Mouse (Mus musculus): Measurements from ENCODE around the gene Cnr2. TPM values are rescaled to one million over a fixed set of nuclear protein-coding genes. Genes with fewer than 3 reads are reported as not detected.

Gene Cnr2
- total and polyA plus RNA-seq, 3 experiments, result 6.8 to 10.2 TPM; not detected in 1

GRCm38 (mm10) chr4:135926195-135926808 lies 31.1 kb downstream of the Cnr2 start (continued):
- TF ChIP-seq ZNF384 (IDR thresholded peaks at IDR 0.05; ENCODE audit: low read depth, low read length), result no peak
- TF ChIP-seq CHD1 (IDR thresholded peaks at IDR 0.05; ENCODE audit: low read depth, low read length), result no peak
- no peak for TF ChIP-seq EP300 (IDR thresholded peaks at IDR 0.05; ENCODE audit: low read depth in 1 of 2, low read length in 2 of 2)

DNA sequence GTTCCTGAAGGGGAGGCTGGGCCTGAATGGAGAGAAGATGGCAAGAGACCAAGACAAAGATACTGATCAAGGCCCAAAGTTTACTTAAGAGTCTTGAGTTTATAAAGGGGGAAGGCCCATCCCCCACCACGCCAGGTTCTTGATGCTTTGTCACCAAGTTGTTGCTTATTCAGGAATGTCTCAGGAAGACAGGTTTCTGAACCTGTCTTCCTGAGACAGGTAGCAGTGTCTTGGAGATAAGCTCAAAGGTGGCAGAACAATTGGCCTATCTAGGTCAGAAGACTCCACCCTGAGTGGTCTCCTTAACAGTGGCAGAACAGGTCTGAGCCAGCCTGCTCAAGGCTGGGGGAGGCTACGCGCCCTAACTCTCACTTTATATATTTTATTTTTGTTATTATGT lies 31.7 kb downstream of the Cnr2 start:
- H3K36me3 ChIP-seq (ENCODE audit: control insufficient read depth in 1 of 2, insufficient read depth in 2 of 2, low read length in 2 of 2), result peaks cover 2 to 22% of the 10 kb centered on the region in 2 experiments; a peak in 2 of 4 replicates
- peak overlapping the region; percentile 87 for H3K27ac ChIP-seq (ENCODE audit: control insufficient read depth, low read depth, low read length)
- H3K27me3 ChIP-seq (ENCODE audit: control insufficient read depth in 1 of 2, insufficient read depth in 2 of 2, low read length in 2 of 2), result no peaks in the 10 kb centered on the region
- TF ChIP-seq E2F4 (IDR thresholded peaks at IDR 0.05; ENCODE audit: borderline replicate concordance, low read depth, low read length) (no peak), GATA1 (IDR thresholded peaks at IDR 0.05; ENCODE audit: low read depth, low read length) (0 out of 2 replicates have a peak, but pooled peaks have one; percentile 14), SIN3A (IDR thresholded peaks at IDR 0.05; ENCODE audit: low read length) (no peak)
- H3K79me2 ChIP-seq (ENCODE audit: control insufficient read depth, insufficient read depth, low read length, poor library complexity), result peaks cover under 1% of the 10 kb centered on the region
- H3K4me3 ChIP-seq (ENCODE audit: control insufficient read depth in 1 of 2, insufficient read depth in 1 of 2, low read depth in 2 of 2, low read length in 2 of 2), result peak overlapping the region; percentile 20 to 36; a peak in 3 of 4 replicates
- H3K9me3 ChIP-seq (replicated peaks; ENCODE audit: insufficient read depth, low read length), result no peaks in the 10 kb centered on the region
- DNase-seq (ENCODE audit: low read depth, low spot score), result no peak
- peak overlapping the region; percentile 71 for H3K9ac ChIP-seq (ENCODE audit: control insufficient read depth, low read depth, low read length, poor library complexity, severe bottlenecking)
- peaks cover 9 to 26% of the 10 kb centered on the region in 2 experiments for H3K4me1 ChIP-seq (ENCODE audit: control insufficient read depth in 1 of 2, insufficient read depth in 2 of 2, low read length in 2 of 2)

DNA sequence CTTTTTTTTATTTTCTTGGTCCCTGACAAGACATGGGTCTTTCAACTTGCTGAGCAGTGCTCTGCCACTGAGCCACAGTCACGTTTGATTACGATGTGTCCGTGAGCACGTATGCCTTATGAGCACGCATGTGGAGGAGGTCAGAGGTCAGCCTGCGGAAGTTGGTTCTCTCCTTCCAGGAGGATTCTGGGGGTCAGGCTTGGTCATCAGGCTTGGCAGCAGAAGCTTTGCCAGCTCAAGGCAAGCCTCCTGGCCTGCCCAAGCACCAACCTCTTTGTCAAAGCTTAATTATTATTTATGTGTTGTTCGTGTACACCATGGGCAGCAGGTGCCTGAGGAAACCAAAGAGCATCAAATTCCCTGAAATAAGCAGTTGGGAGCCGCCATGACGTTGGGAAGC lies 33.2 kb downstream of the Cnr2 start:
- Histone ChIP-seq H3K36me3 (ENCODE audit: control insufficient read depth in 1 of 2, insufficient read depth in 2 of 2, low read length in 2 of 2) (peaks cover 2 to 20% of the 10 kb centered on the region in 2 experiments; a peak in 2 of 4 replicates), H3K27me3 (ENCODE audit: control insufficient read depth in 1 of 2, insufficient read depth in 2 of 2, low read length in 2 of 2) (no peaks in the 10 kb centered on the region), H3K79me2 (ENCODE audit: control insufficient read depth, insufficient read depth, low read length, poor library complexity) (no peaks in the 10 kb centered on the region), H3K9me3 (replicated peaks; ENCODE audit: insufficient read depth, low read length) (no peaks in the 10 kb centered on the region), H3K4me1 (ENCODE audit: control insufficient read depth in 1 of 2, insufficient read depth in 2 of 2, low read length in 2 of 2) (peaks cover 9 to 26% of the 10 kb centered on the region in 2 experiments), H3K27ac (ENCODE audit: control insufficient read depth, low read depth, low read length) (no peak overlapping the region), H3K9ac (ENCODE audit: control insufficient read depth, low read depth, low read length, poor library complexity, severe bottlenecking) (no peak overlapping the region), H3K4me3 (ENCODE audit: control insufficient read depth in 1 of 2, insufficient read depth in 1 of 2, low read depth in 2 of 2, low read length in 2 of 2) (no peak overlapping the region)
- TF ChIP-seq POLR2AphosphoS5 (IDR thresholded peaks at IDR 0.05; ENCODE audit: borderline replicate concordance, low read depth, low read length), result no peak
- TF ChIP-seq MEF2A (IDR thresholded peaks at IDR 0.05; ENCODE audit: extremely low read depth, insufficient replicate concordance, low read depth, low read length, poor library complexity, severe bottlenecking), result no peak
- TF ChIP-seq TAL1 (IDR thresholded peaks at IDR 0.05; ENCODE audit: low read length), result no peak
- TF ChIP-seq MXI1 (IDR thresholded peaks at IDR 0.05; ENCODE audit: low read depth, low read length), result no peak
- TF ChIP-seq EP300 (IDR thresholded peaks at IDR 0.05; ENCODE audit: low read depth in 1 of 2, low read length in 2 of 2), result no peak
- no peak for TF ChIP-seq UBTF (IDR thresholded peaks at IDR 0.05; ENCODE audit: borderline replicate concordance, insufficient read depth, low read depth, low read length)
- no peak for TF ChIP-seq KAT2A (conservative IDR thresholded peaks at IDR 0.05; ENCODE audit: low read depth, low read length)
- TF ChIP-seq ZC3H11A (IDR thresholded peaks at IDR 0.05; ENCODE audit: low read depth, low read length), result no peak
- no peak for TF ChIP-seq BHLHE40 (IDR thresholded peaks at IDR 0.05; ENCODE audit: borderline replicate concordance, low read depth, low read length)
- no peak for TF ChIP-seq CHD1 (IDR thresholded peaks at IDR 0.05; ENCODE audit: low read depth, low read length)
- TF ChIP-seq TBP (IDR thresholded peaks at IDR 0.05; ENCODE audit: low read depth, low read length), result no peak
- TF ChIP-seq RCOR1 (IDR thresholded peaks at IDR 0.05; ENCODE audit: low read depth, low read length), result no peak
- no peak for TF ChIP-seq E2F4 (IDR thresholded peaks at IDR 0.05; ENCODE audit: borderline replicate concordance, low read depth, low read length)
- TF ChIP-seq CHD2 (IDR thresholded peaks at IDR 0.05; ENCODE audit: low read length), result no peak
- no peak for TF ChIP-seq GABPA (IDR thresholded peaks at IDR 0.05; ENCODE audit: low read depth, low read length)
- no peak for TF ChIP-seq POLR2AphosphoS2 (IDR thresholded peaks at IDR 0.05; ENCODE audit: low read length)
- TF ChIP-seq MAFK (IDR thresholded peaks at IDR 0.05; ENCODE audit: borderline replicate concordance, low read depth, low read length), result no peak
- no peak for TF ChIP-seq MAX (IDR thresholded peaks at IDR 0.05; ENCODE audit: low read length)
- no peak for TF ChIP-seq NELFE (IDR thresholded peaks at IDR 0.05; ENCODE audit: low read depth, low read length)
- DNase-seq (ENCODE audit: low read depth, low spot score), result no peak
